Mouse (Mus musculus) kidney, adult 2 months (tissue): Measurements from ENCODE around the gene Snrnp70.

Experiments used
- CTCF ChIP-seq: fragments of 200-500 bp; conservative IDR thresholded peaks from 2 replicates; pipeline ENCODE4 v1.5.1; 2011; ENCODE audit warnings: low read depth, mild to moderate bottlenecking, control low read depth, low read length, moderate library complexity, mixed read lengths; ENCODE audit not compliant: insufficient read depth, insufficient read length
- POLR2A ChIP-seq: fragments of 200-500 bp; IDR thresholded peaks from one replicate; pipeline ENCODE4 v1.6.1; 2011; ENCODE audit warnings: low read depth, low read length, control low read depth

GRCm38 (mm10) chr7:45361243-45361804 lies 34.2 kb downstream of the Snrnp70 start:
- TF ChIP-seq POLR2A (peak; percentile 7), CTCF (no peak)
